Mouse (Mus musculus) C2C12 (cell line): ENCODE data around the gene Afg1l.

Source experiments
- CEBPB ChIP-seq: IDR thresholded peaks from one replicate; pipeline ENCODE4 v1.6.1; 2011; ENCODE audit warnings: low read depth, mild to moderate bottlenecking, control low read depth, moderate library complexity
- CTCF ChIP-seq: IDR thresholded peaks from one replicate; pipeline ENCODE4 v1.5.1; 2011; ENCODE audit not compliant: control insufficient read depth, insufficient read depth, insufficient read length

DNA sequence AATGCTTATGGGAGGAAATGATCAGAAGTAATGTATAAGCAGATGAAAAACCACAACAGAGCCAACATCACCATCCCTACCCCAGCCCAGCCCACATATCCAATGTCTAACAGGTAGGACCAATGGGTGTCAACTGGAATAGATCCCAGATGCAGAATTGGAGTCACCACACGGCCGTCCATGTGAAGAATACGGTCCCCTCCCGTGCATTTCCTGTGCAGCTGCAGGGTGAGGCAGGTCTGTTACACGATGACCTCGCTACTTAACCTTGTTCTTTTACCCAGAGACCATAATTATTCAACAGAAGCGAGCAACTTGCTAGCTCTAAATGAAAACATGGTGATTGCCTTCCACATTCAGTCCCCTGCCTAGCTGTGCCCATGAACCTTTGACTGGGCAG lies 178.4 kb downstream of the Afg1l start:
- TF ChIP-seq CEBPB, result no peak
- no peak for TF ChIP-seq CTCF
